8 mouse cellular contexts compared by ENCODE assay signal in the genomic region with DNA sequence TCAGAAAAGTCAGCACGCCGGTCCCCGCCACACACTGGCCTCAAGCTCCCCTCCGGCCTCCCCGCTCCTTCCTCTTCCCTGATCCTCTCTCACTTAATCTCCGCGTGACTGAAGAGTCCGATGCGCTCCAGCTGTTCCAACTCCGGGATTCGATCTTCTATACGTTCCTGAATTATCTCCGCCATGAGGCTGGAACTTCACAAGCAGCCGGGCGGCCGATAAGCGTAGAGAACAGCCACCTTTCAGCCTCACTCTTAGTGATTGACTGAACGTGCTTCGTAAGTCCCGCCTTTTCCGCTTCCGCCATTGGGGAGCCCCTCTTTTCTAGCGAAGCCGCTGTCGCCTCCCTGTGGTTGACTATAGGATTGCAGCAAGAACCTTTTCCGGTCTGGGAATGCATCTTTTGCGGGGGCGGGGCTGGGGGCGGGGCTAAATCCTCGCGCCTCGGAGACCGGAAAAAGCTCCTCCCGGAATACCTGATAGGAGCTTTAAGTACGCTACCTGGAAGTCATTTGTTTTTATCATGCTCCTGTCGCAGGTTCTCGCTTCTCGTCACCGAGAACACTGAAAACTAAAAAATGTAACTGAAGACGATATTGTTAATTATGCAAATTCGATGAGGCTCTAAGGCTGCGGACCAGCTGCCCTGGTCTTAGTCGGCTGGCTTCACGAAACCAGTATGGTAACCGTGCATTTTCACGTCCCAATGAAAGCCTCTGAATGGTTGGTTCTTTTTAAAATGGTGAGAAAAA. TPM values are rescaled to one million over a fixed set of nuclear protein-coding genes. Genes with fewer than 3 reads are reported as not detected.
DNase-seq lines count a peak whose midpoint lies in the region; ATAC-seq and TF ChIP-seq lines count a peak whose summit lies in the region.

A gene (minus strand): TSS at position 266 of the 752 bp plus-strand sequence.

- H3K27me3 ChIP-seq in G1E (ENCODE audit: insufficient read depth, low read length) = no peaks in the 10 kb centered on the region
- 0 out of 2 replicates have a peak, but pooled peaks cover 2% of the 10 kb centered on the region for H3K27me3 ChIP-seq in forebrain, embryonic 16.5 days (replicated peaks; ENCODE audit: control insufficient read depth, insufficient read depth, low read length)
- H3K27me3 ChIP-seq in lung, embryonic 14.5 days (ENCODE audit: insufficient read depth, low read length) = peaks cover 4% of the 10 kb centered on the region; the same call in 1 of the 2 replicates
- H3K27me3 ChIP-seq in thymus, adult 2 months (ENCODE audit: control insufficient read depth, insufficient read depth, low read length) = no peaks in the 10 kb centered on the region

- H3K9me3 ChIP-seq in G1E (replicated peaks) = no peaks in the 10 kb centered on the region
- H3K9me3 ChIP-seq in forebrain, embryonic 16.5 days (ENCODE audit: control insufficient read depth, low read length) = no peaks in the 10 kb centered on the region
- no peaks in the 10 kb centered on the region for H3K9me3 ChIP-seq in lung, embryonic 14.5 days (ENCODE audit: low read depth, low read length)

- TF ChIP-seq POLR2A in olfactory bulb, adult 2 months (IDR thresholded peaks at IDR 0.05; ENCODE audit: insufficient read depth, low read depth, low read length) = no peak
- peak; percentile 47; the same call in 1 of the 2 replicates for TF ChIP-seq POLR2A in thymus, adult 2 months (IDR thresholded peaks at IDR 0.05; ENCODE audit: control insufficient read depth, extremely low read depth, insufficient read depth, low read length, poor library complexity)

- intact Hi-C loops in heart, postnatal 36 days (cut with DNase I) = loop anchor here (2.0 kb wide), 2 partner anchors 30 to 262 kb away; a partner anchor contains a TSS

- DNase-seq in G1E (ENCODE audit: low spot score) = peak; percentile 72
- DNase-seq in cerebellum, adult 18-20 months = peak; percentile 99 to 100
- peak; percentile 99 to 100 for DNase-seq in heart, postnatal 36 days
- peak; percentile 98 to 100 for DNase-seq in layer of hippocampus, adult 2 months (ENCODE audit: low spot score in 2 of 2)
- peak; percentile 100 for DNase-seq in lung, embryonic 14.5 days
- DNase-seq in thymus, adult 2 months = peak; percentile 99

- peak within 1 kb of the TSS; percentile 81 for H3K4me3 ChIP-seq in G1E (ENCODE audit: low read depth, low read length)
- peak within 1 kb of the TSS; percentile 81 for H3K4me3 ChIP-seq in forebrain, embryonic 16.5 days (replicated peaks; ENCODE audit: low read length)
- H3K4me3 ChIP-seq in layer of hippocampus, adult 2 months = peak within 1 kb of the TSS; percentile 90
- peak within 1 kb of the TSS; percentile 78 for H3K4me3 ChIP-seq in lung, embryonic 14.5 days (ENCODE audit: low read depth, low read length)
- peak within 1 kb of the TSS; percentile 84 for H3K4me3 ChIP-seq in olfactory bulb, adult 2 months (ENCODE audit: insufficient read depth, low read depth, low read length)
- H3K4me3 ChIP-seq in thymus, adult 2 months (ENCODE audit: control insufficient read depth, insufficient read depth, low read length) = peak within 1 kb of the TSS; percentile 95

- H3K36me3 ChIP-seq in G1E (replicated peaks) = peaks cover 27% of the 10 kb centered on the region
- peaks cover 9% of the 10 kb centered on the region for H3K36me3 ChIP-seq in forebrain, embryonic 16.5 days (ENCODE audit: control insufficient read depth, insufficient read depth)
- peaks cover 28% of the 10 kb centered on the region for H3K36me3 ChIP-seq in lung, embryonic 14.5 days (ENCODE audit: insufficient read depth)
- peaks cover 14% of the 10 kb centered on the region for H3K36me3 ChIP-seq in thymus, adult 2 months (ENCODE audit: control insufficient read depth, insufficient read depth, low read length)

- peaks cover 11% of the 10 kb centered on the region for H3K4me1 ChIP-seq in G1E (ENCODE audit: insufficient read depth, low read depth, low read length)
- H3K4me1 ChIP-seq in forebrain, embryonic 16.5 days (replicated peaks; ENCODE audit: control insufficient read depth, insufficient read depth, low read length) = peaks cover 10% of the 10 kb centered on the region
- peaks cover 2% of the 10 kb centered on the region; the same call in 1 of the 2 replicates for H3K4me1 ChIP-seq in lung, embryonic 14.5 days (ENCODE audit: insufficient read depth)
- peaks cover 3% of the 10 kb centered on the region; the same call in 1 of the 2 replicates for H3K4me1 ChIP-seq in olfactory bulb, adult 2 months (ENCODE audit: control insufficient read depth, insufficient read depth, low read length)
- H3K4me1 ChIP-seq in thymus, adult 2 months (replicated peaks; ENCODE audit: control insufficient read depth, insufficient read depth, low read length) = peaks cover 5% of the 10 kb centered on the region

- under 1% methylated on average over 46 of the region's 46 CpGs for WGBS in forebrain, embryonic 16.5 days
- under 1% methylated on average over 46 of the region's 46 CpGs for whole genome bisulfite sequencing in lung, embryonic 14.5 days
- under 1% methylated on average over 46 of the region's 46 CpGs for WGBS in olfactory bulb, adult 2 months
- under 1% methylated on average over 46 of the region's 46 CpGs for WGBS in thymus, adult 2 months

- 0 out of 2 replicates have a peak within 1 kb of the TSS, but pooled peaks have one; percentile 33 for H3K27ac ChIP-seq in forebrain, embryonic 16.5 days (ENCODE audit: low read length)
- H3K27ac ChIP-seq in layer of hippocampus, adult 2 months = peak within 1 kb of the TSS; percentile 81
- peak within 1 kb of the TSS; percentile 73 for H3K27ac ChIP-seq in lung, embryonic 14.5 days (ENCODE audit: low read depth)
- H3K27ac ChIP-seq in olfactory bulb, adult 2 months (ENCODE audit: insufficient read depth, low read depth, low read length) = no peak within 1 kb of the TSS; the same call in 1 of the 2 replicates
- H3K27ac ChIP-seq in thymus, adult 2 months (ENCODE audit: control insufficient read depth, insufficient read depth, low read length) = no peak within 1 kb of the TSS

- H3K9ac ChIP-seq in forebrain, embryonic 16.5 days (replicated peaks; ENCODE audit: low read depth, low read length) = peak within 1 kb of the TSS; percentile 65
- H3K9ac ChIP-seq in lung, embryonic 14.5 days = peak within 1 kb of the TSS; percentile 81

- peak within 1 kb of the TSS; percentile 84 for H3K4me2 ChIP-seq in forebrain, embryonic 16.5 days (ENCODE audit: low read length)
- H3K4me2 ChIP-seq in lung, embryonic 14.5 days = peak within 1 kb of the TSS; percentile 85

- peak; percentile 88 for ATAC-seq in G1E (ENCODE audit: extremely low read depth, insufficient number of reproducible peaks, low FRiP score, poor library complexity, severe bottlenecking)
- peak; percentile 96 for ATAC-seq in forebrain, embryonic 16.5 days
- peak; percentile 96 for ATAC-seq in lung, embryonic 14.5 days (ENCODE audit: insufficient read depth)

- peak; percentile 35; the same call in 1 of the 2 replicates for TF ChIP-seq CTCF in G1E (IDR thresholded peaks at IDR 0.05; ENCODE audit: low read depth, low read length)
- TF ChIP-seq CTCF in layer of hippocampus, adult 2 months (conservative IDR thresholded peaks at IDR 0.05) = peak; percentile 85
- TF ChIP-seq CTCF in lung, embryonic 14.5 days (IDR thresholded peaks at IDR 0.05; ENCODE audit: low read depth) = peak; percentile 81
- peak; percentile 51; the same call in 1 of the 2 replicates for TF ChIP-seq CTCF in olfactory bulb, adult 2 months (IDR thresholded peaks at IDR 0.05; ENCODE audit: insufficient read depth, low read depth, low read length)
- TF ChIP-seq CTCF in thymus, adult 2 months (IDR thresholded peaks at IDR 0.05; ENCODE audit: borderline replicate concordance, control insufficient read depth, extremely low read depth, insufficient read depth, low read length, poor library complexity) = peak; percentile 79

RNA-seq across cellular contexts. Expression of the gene that starts here (rescaled TPM):
- total RNA-seq in G1E (2014; fragmentation: Nextera tagmentation) = 41.9 and 65.5 TPM in 2 replicates
- total RNA-seq in G1E (2017) = 118 and 126 TPM in 2 replicates
- polyA plus RNA-seq in G1E (2012) = 3.5 and 6.2 TPM in 2 replicates
- polyA plus RNA-seq in forebrain, embryonic 16.5 days (2015; fragmentation: Nextera tagmentation; extraction: Ambion mirVana) = 49.8 and 57.3 TPM in 2 replicates
- total RNA-seq in heart, postnatal 36 days (2021) = 10 to 100 TPM; 20.3 to 24.6 TPM
- 10 to 100 TPM; 30.4 to 36.6 TPM for total RNA-seq in layer of hippocampus, adult 2 months (2021)
- polyA plus RNA-seq in lung, embryonic 14.5 days (2014; fragmentation: Nextera tagmentation; extraction: Ambion mirVana) = 62.4 and 64.8 TPM in 2 replicates
- polyA plus RNA-seq in olfactory bulb, adult 2 months (2012; ENCODE audit: insufficient read depth, insufficient read length, low replicate concordance, missing spikeins) = not detected in 2 replicates
- 7.8 and 8.2 TPM in 2 replicates for polyA plus RNA-seq in thymus, adult 2 months (2012; rRNA removed)

Comparison
In these comparisons a context has a peak if more than half of its experiments do, and no peak if none do; other contexts are left out.
1. CTCF ChIP-seq: peak in every context shown above with its lines; median percentile 85 in layer of hippocampus, adult 2 months; 81 in lung, embryonic 14.5 days; 79 in thymus, adult 2 months; 51 in olfactory bulb, adult 2 months; 35 in G1E.
2. H3K27ac ChIP-seq: peak in forebrain, embryonic 16.5 days (single experiment), layer of hippocampus, adult 2 months (single experiment) and lung, embryonic 14.5 days (single experiment); none in olfactory bulb, adult 2 months (single experiment) and thymus, adult 2 months (single experiment).
3. Peak in every context shown above with its lines, with median percentiles within 50 percentile points of each other: ATAC-seq, DNase-seq and H3K4me3 ChIP-seq.